Mouse (Mus musculus): Measurements from ENCODE around the gene Dek. TPM values are rescaled to one million over a fixed set of nuclear protein-coding genes. Genes with fewer than 3 reads are reported as not detected.
A peak's percentile ranks its signal among the peaks of the same experiment; 100 is the strongest.

Gene Dek
- polyA plus RNA-seq, 1 experiment = 157 TPM

- TF ChIP-seq POLR2A (IDR thresholded peaks at IDR 0.05; ENCODE audit: low read depth, low read length) (no peak), CTCF (IDR thresholded peaks at IDR 0.05; ENCODE audit: borderline replicate concordance, insufficient read depth, low read length) (no peak)
- H3K4me3 ChIP-seq (ENCODE audit: insufficient read depth, low read length) = no peak overlapping the region
- H3K4me1 ChIP-seq (ENCODE audit: control insufficient read depth, insufficient read depth, low read length) = peaks cover 2% of the 10 kb centered on the region; the same call in 1 of the 2 replicates
- H3K27ac ChIP-seq (ENCODE audit: insufficient read depth, low read length) = peak overlapping the region; percentile 54
Observed at GRCm38 (mm10) chr13:47135741-47136140, 29.7 kb upstream of the Dek start.

GRCm38 (mm10) chr13:47134836-47135235, 28.8 kb upstream of the Dek start:
- TF ChIP-seq CTCF (IDR thresholded peaks at IDR 0.05; ENCODE audit: borderline replicate concordance, insufficient read depth, low read length) = no peak
- TF ChIP-seq POLR2A (IDR thresholded peaks at IDR 0.05; ENCODE audit: low read depth, low read length) = no peak
- H3K4me3 ChIP-seq (ENCODE audit: insufficient read depth, low read length) = no peak overlapping the region
- 0 out of 2 replicates have a peak overlapping the region, but pooled peaks have one; percentile 5 for H3K27ac ChIP-seq (ENCODE audit: insufficient read depth, low read length)
- H3K4me1 ChIP-seq (ENCODE audit: control insufficient read depth, insufficient read depth, low read length) = peaks cover 2% of the 10 kb centered on the region; the same call in 1 of the 2 replicates

GRCm38 (mm10) chr13:47133058-47133457, 27.1 kb upstream of the Dek start:
- no peak overlapping the region for H3K4me3 ChIP-seq (ENCODE audit: insufficient read depth, low read length)
- H3K27ac ChIP-seq (ENCODE audit: insufficient read depth, low read length) = no peak overlapping the region
- no peak for TF ChIP-seq CTCF (IDR thresholded peaks at IDR 0.05; ENCODE audit: borderline replicate concordance, insufficient read depth, low read length)
- no peak for TF ChIP-seq POLR2A (IDR thresholded peaks at IDR 0.05; ENCODE audit: low read depth, low read length)
- H3K4me1 ChIP-seq (ENCODE audit: control insufficient read depth, insufficient read depth, low read length) = peaks cover 2% of the 10 kb centered on the region; the same call in 1 of the 2 replicates

- H3K4me1 ChIP-seq (ENCODE audit: control insufficient read depth, insufficient read depth, low read length) = peaks cover 7% of the 10 kb centered on the region
- no peak overlapping the region for H3K4me3 ChIP-seq (ENCODE audit: insufficient read depth, low read length)
- TF ChIP-seq POLR2A (IDR thresholded peaks at IDR 0.05; ENCODE audit: low read depth, low read length) (no peak), CTCF (IDR thresholded peaks at IDR 0.05; ENCODE audit: borderline replicate concordance, insufficient read depth, low read length) (no peak)
- no peak overlapping the region for H3K27ac ChIP-seq (ENCODE audit: insufficient read depth, low read length)
Observed at GRCm38 (mm10) chr13:47129090-47129489, 23.1 kb upstream of the Dek start.

- Histone ChIP-seq H3K4me1 (ENCODE audit: control insufficient read depth, insufficient read depth, low read length) (peaks cover 7% of the 10 kb centered on the region), H3K27ac (ENCODE audit: insufficient read depth, low read length) (no peak overlapping the region), H3K4me3 (ENCODE audit: insufficient read depth, low read length) (no peak overlapping the region)
- TF ChIP-seq POLR2A (IDR thresholded peaks at IDR 0.05; ENCODE audit: low read depth, low read length) = no peak
- TF ChIP-seq CTCF (IDR thresholded peaks at IDR 0.05; ENCODE audit: borderline replicate concordance, insufficient read depth, low read length) = no peak
Observed at GRCm38 (mm10) chr13:47125595-47125994, 19.6 kb upstream of the Dek start.

GRCm38 (mm10) chr13:47124986-47125385, 19.0 kb upstream of the Dek start:
- TF ChIP-seq CTCF (IDR thresholded peaks at IDR 0.05; ENCODE audit: borderline replicate concordance, insufficient read depth, low read length) (no peak), POLR2A (IDR thresholded peaks at IDR 0.05; ENCODE audit: low read depth, low read length) (no peak)
- peaks cover 7% of the 10 kb centered on the region for H3K4me1 ChIP-seq (ENCODE audit: control insufficient read depth, insufficient read depth, low read length)
- no peak overlapping the region for H3K4me3 ChIP-seq (ENCODE audit: insufficient read depth, low read length)
- 0 out of 2 replicates have a peak overlapping the region, but pooled peaks have one; percentile 54 for H3K27ac ChIP-seq (ENCODE audit: insufficient read depth, low read length)

- no peak overlapping the region for H3K27ac ChIP-seq (ENCODE audit: insufficient read depth, low read length)
- H3K4me3 ChIP-seq (ENCODE audit: insufficient read depth, low read length) = no peak overlapping the region
- H3K4me1 ChIP-seq (ENCODE audit: control insufficient read depth, insufficient read depth, low read length) = peaks cover 7% of the 10 kb centered on the region
- no peak for TF ChIP-seq POLR2A (IDR thresholded peaks at IDR 0.05; ENCODE audit: low read depth, low read length)
- no peak for TF ChIP-seq CTCF (IDR thresholded peaks at IDR 0.05; ENCODE audit: borderline replicate concordance, insufficient read depth, low read length)
Observed at GRCm38 (mm10) chr13:47124449-47124848, 18.4 kb upstream of the Dek start.

GRCm38 (mm10) chr13:47122537-47123430, 16.8 kb upstream of the Dek start, which contains the start of gene Rnf144b:
Gene Rnf144b (plus strand): TSS chr13:47122656.
- TF ChIP-seq POLR2A (IDR thresholded peaks at IDR 0.05; ENCODE audit: low read depth, low read length) = no peak; the same call in 1 of the 2 replicates
- TF ChIP-seq CTCF (IDR thresholded peaks at IDR 0.05; ENCODE audit: borderline replicate concordance, insufficient read depth, low read length) = no peak
- H3K4me3 ChIP-seq (ENCODE audit: insufficient read depth, low read length) = peak within 1 kb of the TSS; percentile 45
- peaks cover 7% of the 10 kb centered on the region for H3K4me1 ChIP-seq (ENCODE audit: control insufficient read depth, insufficient read depth, low read length)
- H3K27ac ChIP-seq (ENCODE audit: insufficient read depth, low read length) = no peak within 1 kb of the TSS

GRCm38 (mm10) chr13:47121333-47121889, 15.4 kb upstream of the Dek start:
- H3K4me3 ChIP-seq (ENCODE audit: insufficient read depth, low read length) = no peak overlapping the region
- peaks cover 7% of the 10 kb centered on the region for H3K4me1 ChIP-seq (ENCODE audit: control insufficient read depth, insufficient read depth, low read length)
- TF ChIP-seq CTCF (IDR thresholded peaks at IDR 0.05; ENCODE audit: borderline replicate concordance, insufficient read depth, low read length) (peak; percentile 35; the same call in 1 of the 2 replicates), POLR2A (IDR thresholded peaks at IDR 0.05; ENCODE audit: low read depth, low read length) (no peak)
- H3K27ac ChIP-seq (ENCODE audit: insufficient read depth, low read length) = no peak overlapping the region

- no peak for TF ChIP-seq POLR2A (IDR thresholded peaks at IDR 0.05; ENCODE audit: low read depth, low read length)
- no peak for TF ChIP-seq CTCF (IDR thresholded peaks at IDR 0.05; ENCODE audit: borderline replicate concordance, insufficient read depth, low read length)
- no peak overlapping the region for H3K4me3 ChIP-seq (ENCODE audit: insufficient read depth, low read length)
- H3K4me1 ChIP-seq (ENCODE audit: control insufficient read depth, insufficient read depth, low read length) = no peaks in the 10 kb centered on the region
- H3K27ac ChIP-seq (ENCODE audit: insufficient read depth, low read length) = no peak overlapping the region
Observed at GRCm38 (mm10) chr13:47116000-47116399, 10.0 kb upstream of the Dek start.
